Mouse (Mus musculus) ZHBTc4 (cell line): ENCODE results near the gene Olfr467.
"Not testable (repeated sequence)": the region's sequence is repeated elsewhere in the genome, so short reads cannot be mapped to it uniquely, and the experiment has no call there.

Experiments used
- DNase-seq: peaks from one replicate; pipeline ENCODE4 v3.0.0-alpha.2; 2011; ENCODE audit warnings: low read depth, low spot score

The Olfr467 gene

DNA sequence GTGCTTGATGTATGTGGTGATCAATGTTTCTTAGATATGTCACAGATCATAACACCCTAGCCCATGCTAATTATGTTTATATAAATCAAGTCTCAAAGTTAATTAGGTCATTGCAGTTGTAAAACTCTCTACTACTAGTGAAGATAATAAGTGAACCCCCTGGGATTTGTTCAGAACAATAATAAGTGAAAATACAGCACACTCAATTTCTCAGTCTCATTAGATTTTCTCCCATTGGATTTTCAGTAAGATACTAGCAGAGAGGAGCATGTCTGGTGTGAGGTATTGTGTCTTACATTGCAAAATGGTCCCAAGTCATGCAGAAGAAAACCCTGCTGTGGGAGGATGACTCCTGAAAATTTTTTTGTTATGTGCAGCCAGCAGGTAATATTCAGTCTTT lies at the start of gene Olfr467:
Olfr467 (plus strand) TSS at position 301 of the 400 bp plus-strand sequence.
- DNase-seq: no peak

DNA sequence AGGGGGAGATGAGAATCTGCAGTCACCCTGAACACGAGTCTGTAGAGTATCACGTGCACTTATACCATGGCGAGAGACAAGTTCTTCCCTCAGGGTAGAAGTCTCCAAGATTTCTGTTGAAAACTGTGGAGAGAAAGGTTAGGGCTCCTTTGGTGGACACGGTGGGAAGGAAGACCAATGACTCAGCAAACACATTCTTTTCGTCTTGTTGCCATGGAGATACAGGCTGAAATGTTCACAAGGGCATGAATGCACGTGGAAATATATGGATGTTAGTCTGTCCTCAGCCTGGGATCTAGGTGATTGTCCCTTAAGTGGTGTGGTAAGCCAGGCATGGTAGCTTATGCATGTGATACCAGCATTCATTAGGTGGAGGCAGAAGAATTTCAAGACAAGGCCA lies 41.3 kb upstream of the Olfr467 start:
- peak; percentile 60 for DNase-seq

- no peak for DNase-seq
Measured at GRCm38 (mm10) chr7:107778216-107778615, 33.8 kb upstream of the Olfr467 start.

DNA sequence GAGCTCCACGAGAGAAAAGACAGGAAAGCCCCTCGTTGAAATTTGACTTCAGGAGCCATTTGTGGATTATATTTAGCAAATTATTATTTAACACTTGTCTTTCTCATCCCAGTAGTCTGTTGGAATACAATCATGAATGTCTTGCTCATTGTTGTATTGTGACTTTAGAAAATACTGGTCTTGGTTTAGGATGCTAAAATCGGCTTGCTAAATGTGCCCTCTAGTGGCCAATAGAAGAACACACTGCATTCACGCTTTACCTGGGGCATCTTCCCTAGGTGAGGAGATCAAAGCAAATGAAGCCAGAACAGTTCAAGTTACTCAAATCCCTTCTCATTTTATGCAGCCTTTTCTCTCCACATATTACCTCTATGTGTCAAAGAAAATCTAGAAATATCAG lies 32.5 kb upstream of the Olfr467 start:
- peak; percentile 53 for DNase-seq

DNA sequence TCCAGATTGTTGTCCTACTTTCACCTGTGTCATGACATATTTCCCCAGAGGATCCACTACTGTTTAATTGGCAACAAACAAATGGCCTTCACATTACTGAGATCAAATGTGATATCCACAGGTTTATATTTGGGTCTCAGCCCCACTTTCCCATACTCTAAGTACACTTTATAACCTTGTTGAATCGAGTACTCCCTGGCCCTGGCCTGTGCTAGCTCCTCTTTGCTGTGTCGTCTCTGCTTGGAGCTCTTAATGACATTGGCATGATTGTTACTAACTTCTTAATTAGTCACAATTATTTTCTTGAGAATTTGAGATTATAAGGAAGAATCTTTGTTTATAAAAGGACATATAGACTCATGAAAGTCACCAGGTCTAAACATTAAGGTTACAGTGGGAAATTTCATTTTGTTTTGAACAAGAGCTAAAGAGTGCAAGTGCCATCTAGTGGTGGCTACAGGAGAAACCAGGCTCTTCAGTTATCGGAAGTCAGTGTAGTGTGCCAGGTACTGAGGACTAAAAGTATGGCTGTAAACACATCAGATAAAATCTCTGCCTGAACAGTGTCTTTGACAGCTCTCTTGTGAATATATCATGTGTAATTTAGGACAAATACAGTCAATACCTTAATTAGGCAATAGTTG lies 24.0 kb upstream of the Olfr467 start:
- DNase-seq: peak; percentile 51

- no peak for DNase-seq
Measured at GRCm38 (mm10) chr7:107796500-107796899, 15.6 kb upstream of the Olfr467 start.

GRCm38 (mm10) chr7:107801108-107801507 lies 11.0 kb upstream of the Olfr467 start, which contains the start of gene Ovch2:
Gene Ovch2, minus strand, starts transcription at chr7:107801208.
- DNase-seq: no peak

GRCm38 (mm10) chr7:107802138-107802537 lies 9.9 kb upstream of the Olfr467 start:
- DNase-seq: no peak

GRCm38 (mm10) chr7:107819442-107819841 lies 7.4 kb downstream of the Olfr467 start:
- DNase-seq: peak; percentile 21

GRCm38 (mm10) chr7:107823867-107824266 lies 11.8 kb downstream of the Olfr467 start:
- not testable (repeated sequence) for DNase-seq

DNA sequence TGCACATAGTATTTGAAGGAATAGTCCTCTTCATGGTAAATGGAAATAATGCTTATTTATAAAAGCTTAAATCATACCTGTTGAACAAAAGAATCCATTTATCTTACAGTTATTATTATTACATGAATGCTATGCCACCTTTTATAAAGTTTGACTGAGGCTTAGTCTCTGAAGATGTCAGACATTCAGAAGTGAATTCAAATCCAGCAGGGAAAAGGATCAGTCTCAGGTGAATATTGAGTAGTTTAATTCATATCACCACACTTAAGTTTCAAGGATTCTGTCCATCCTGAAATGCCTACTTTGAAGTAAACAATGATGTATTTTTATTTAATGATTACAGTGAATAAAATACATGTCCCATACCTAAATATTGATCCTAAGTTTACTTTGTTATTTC lies 13.4 kb downstream of the Olfr467 start, which contains the start of gene Olfr469:
Olfr469 (minus strand) TSS at position 101 of the 400 bp plus-strand sequence.
- not testable (repeated sequence) for DNase-seq

DNA sequence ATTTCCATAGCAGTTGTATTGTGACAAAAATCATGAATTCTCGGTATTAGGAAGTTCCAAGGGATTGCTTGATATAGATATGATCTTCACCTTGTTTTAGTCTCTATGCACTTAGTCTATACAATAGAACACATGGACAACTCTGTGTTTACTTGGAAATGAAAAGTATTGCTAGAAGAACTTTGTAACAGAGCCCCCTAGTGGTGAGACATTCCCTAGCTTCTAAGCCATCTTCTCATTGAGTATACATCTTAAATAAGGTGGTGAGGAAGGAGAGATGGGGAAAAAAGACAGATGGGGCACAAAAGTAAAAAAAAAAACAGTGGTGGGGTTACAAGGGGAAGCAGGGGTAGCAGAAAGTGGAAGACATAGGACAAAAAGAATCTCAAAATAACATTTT lies 29.7 kb downstream of the Olfr467 start:
- DNase-seq: peak; percentile 53

DNA sequence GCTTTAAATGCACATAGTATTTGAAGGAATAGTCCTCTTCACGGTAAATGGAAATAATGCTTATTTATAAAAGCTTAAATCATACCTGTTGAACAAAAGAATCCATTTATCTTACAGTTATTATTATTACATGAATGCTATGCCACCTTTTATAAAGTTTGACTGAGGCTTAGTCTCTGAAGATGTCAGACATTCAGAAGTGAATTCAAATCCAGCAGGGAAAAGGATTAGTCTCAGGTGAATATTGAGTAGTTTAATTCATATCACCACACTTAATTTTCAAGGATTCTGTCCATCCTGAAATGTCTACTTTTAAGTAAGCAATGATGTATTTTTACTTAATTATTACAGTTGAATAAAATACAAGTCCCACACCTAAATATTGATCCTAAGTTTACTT lies 35.3 kb downstream of the Olfr467 start, which contains the start of gene Olfr470:
Olfr470 (minus strand) TSS at position 101 of the 400 bp plus-strand sequence.
- not testable (repeated sequence) for DNase-seq
